Mouse (Mus musculus) lung, postnatal 36 days (tissue): ENCODE data around the gene Mcemp1.

Source experiments
- DNase-seq: peaks from one replicate; pipeline ENCODE4 v3.0.0; 2022; ENCODE audit warnings: mixed read lengths

The Mcemp1 gene

DNA sequence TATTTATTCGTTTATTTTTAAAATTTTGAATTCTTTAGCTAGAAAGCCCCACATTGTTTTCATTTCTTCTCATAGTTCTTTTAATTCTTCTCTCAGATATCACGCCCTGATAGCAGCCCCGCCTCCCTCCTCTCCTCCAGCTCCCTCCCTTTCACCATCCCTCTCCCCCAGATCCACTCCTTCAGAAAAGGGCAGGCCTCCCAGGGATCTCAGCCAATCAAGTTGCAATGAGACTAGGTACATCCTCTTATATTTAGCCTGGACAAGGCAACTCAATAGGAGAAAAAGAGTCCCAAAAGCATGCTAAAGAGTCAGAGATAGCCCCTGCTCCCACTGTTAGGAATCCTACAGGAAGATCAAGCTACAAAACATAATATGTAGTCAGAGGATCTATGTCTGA is 9.1 kb downstream of the Mcemp1 start:
- DNase-seq, result no peak

GRCm38 (mm10) chr8:3676131-3676992 is 10.8 kb downstream of the Mcemp1 start, which contains the start of gene Trappc5:
TSS of gene Trappc5 (plus strand) at chr8:3676299.
- peak; percentile 95 for DNase-seq

- DNase-seq, result peak; percentile 42
These were observed 11.5 kb downstream of the Mcemp1 start for GRCm38 (mm10) chr8:3676993-3677579.

DNA sequence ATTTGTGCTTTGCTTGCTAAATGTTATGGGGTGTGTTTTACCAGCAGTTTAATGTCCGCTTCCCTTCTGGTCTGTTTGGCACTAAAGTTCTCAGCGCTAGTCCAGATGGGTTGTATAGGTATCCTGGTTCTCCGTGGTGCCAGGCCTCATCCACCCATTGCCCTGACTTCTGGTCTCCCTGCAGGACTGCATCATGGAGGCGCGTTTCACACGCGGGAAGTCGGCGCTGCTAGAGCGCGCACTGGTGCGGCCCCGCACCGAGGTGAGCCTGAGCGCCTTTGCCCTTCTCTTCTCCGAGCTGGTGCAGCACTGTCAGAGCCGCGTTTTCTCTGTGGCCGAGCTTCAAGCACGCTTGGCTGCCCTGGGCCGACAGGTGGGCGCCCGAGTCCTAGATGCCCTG is 13.3 kb downstream of the Mcemp1 start:
- no peak for DNase-seq

DNA sequence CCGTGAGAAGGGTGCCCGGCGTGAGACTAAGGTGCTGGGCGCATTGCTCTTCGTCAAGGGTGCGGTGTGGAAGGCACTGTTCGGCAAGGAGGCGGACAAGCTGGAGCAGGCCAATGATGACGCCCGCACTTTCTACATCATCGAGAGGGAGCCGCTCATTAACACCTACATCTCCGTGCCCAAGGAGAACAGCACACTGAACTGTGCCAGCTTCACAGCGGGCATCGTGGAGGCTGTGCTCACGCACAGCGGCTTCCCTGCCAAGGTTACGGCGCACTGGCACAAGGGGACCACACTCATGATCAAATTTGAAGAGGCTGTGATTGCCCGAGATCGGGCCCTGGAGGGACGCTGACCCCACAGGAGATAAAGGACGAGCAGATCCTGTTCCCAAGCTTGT is 13.7 kb downstream of the Mcemp1 start:
- no peak for DNase-seq

- DNase-seq, result no peak
These were observed 14.1 kb downstream of the Mcemp1 start for GRCm38 (mm10) chr8:3679656-3680055.

DNA sequence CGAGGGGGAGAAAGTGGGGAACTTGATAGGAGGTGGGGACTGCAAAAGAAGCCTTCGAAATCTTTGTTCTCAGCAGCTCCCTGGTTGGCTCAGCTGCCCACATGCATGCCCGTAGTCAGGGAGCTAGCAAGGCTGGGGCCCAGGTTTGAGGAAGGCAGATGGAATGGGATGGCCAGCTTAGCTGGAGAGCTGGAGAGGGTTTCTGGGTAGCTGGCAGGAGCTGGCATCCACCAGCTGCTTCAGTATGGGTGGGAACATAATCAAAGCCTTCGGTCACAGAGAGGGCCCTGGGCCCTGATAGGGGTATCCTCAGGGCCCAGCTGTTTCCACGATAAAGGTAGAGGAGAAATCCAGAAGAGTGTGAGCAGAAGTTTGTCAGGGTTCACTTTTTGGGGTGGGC is 16.9 kb downstream of the Mcemp1 start:
- no peak for DNase-seq

GRCm38 (mm10) chr8:3683408-3684176 is 18.0 kb downstream of the Mcemp1 start:
- no peak for DNase-seq

DNA sequence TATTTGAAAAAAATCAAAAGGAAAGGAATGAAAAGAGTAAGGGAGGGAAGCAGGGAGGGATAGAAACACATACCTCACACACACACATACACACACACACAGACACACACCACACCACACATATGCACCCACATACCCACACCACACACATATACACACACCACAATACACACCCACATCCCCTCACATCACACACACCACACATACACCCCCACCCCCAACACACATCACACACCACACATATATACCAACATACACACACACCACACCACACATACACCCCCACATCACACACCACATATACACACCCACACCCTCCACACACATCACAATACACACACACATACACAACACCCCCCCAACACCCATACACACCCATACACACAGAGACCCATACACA is 19.0 kb downstream of the Mcemp1 start:
- no peak for DNase-seq

GRCm38 (mm10) chr8:3685422-3685821 is 19.9 kb downstream of the Mcemp1 start:
- DNase-seq, result no peak

DNA sequence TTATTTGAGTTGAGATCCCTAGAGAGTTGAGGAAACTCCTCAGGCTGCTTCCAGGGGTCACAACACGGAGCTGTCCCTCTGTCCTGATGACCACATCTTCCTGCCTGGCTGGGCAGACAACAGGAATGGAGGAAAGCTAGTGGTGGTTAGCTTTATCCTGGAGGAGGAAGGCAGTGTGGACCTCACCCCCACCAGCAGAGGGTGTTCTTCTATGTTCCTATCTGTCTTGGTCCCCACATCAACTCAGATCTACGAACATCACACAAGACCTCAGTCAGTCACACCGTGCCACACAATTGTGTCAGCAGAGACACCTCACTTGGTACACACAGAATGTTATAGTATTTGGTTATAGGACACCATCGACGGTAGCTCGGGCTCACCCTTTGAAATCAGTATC is 22.0 kb downstream of the Mcemp1 start:
- DNase-seq, result no peak

- DNase-seq, result peak; percentile 16
These were observed 25.2 kb downstream of the Mcemp1 start for GRCm38 (mm10) chr8:3690774-3691173.

GRCm38 (mm10) chr8:3694121-3694520 is 28.6 kb downstream of the Mcemp1 start, which contains the start of gene Fcer2a:
TSS of gene Fcer2a (minus strand) at chr8:3694175.
- peak; percentile 24 for DNase-seq

GRCm38 (mm10) chr8:3701491-3701890 is 35.9 kb downstream of the Mcemp1 start:
- no peak for DNase-seq

GRCm38 (mm10) chr8:3705711-3706110 is 40.2 kb downstream of the Mcemp1 start:
- DNase-seq, result peak; percentile 37

GRCm38 (mm10) chr8:3707611-3708010 is 42.1 kb downstream of the Mcemp1 start:
- no peak for DNase-seq

DNA sequence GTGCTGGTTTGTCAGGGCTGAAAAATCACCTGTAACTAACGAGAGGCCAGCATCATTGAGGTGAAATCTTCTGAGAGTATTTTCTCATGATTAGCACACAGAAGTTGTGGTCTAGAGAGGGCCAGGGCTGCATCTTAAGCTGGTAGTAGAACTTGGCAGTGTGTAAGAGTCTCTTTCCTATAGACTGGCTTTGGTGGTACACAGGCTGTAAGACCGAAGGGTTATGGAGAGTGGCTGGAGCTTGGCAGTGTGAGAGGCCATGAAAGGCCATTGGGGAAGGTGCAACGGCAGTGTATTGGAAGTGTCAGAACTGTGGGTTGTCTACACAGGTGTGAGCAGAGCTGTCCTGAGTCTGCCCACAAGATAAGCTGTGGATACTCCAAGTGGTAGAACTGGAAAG is 44.8 kb downstream of the Mcemp1 start:
- no peak for DNase-seq

GRCm38 (mm10) chr8:3711646-3712045 is 46.1 kb downstream of the Mcemp1 start:
- peak; percentile 40 for DNase-seq

GRCm38 (mm10) chr8:3717321-3717954 is 51.9 kb downstream of the Mcemp1 start:
- DNase-seq, result no peak

- DNase-seq, result peak; percentile 82
These were observed 53.0 kb downstream of the Mcemp1 start for GRCm38 (mm10) chr8:3718559-3718958.
